Mouse (Mus musculus): ENCODE data around the gene Sgcg.

DNA sequence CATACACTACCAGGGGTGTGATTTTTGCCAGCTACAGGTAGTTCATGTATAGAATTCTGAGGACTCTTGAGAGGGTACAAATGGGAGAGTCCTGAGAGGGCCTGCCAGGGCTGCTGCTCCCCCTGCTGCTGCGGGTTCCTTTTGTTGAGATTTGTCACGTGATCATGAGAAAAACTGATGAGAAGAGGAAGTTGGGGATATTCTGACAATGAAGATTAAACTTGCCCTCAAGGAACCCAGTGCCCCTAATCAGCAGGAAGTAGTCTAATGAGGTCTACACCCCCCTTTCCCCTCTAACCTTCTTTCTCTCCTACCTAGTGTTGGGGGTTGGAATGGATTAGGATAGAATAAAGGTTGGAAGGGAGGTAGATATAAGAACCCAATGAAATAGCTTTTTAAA lies 43.0 kb upstream of the Sgcg start:
- no peak for TF ChIP-seq CTCF (IDR thresholded peaks at IDR 0.05; ENCODE audit: insufficient read depth, low read depth, low read length)
- no peak for TF ChIP-seq POLR2A (IDR thresholded peaks at IDR 0.05; ENCODE audit: insufficient read depth, low read depth, low read length)

Measured in olfactory bulb, adult 2 months (tissue).